Mouse (Mus musculus) brain, embryonic 14.5 days (tissue): ENCODE data around the gene Sft2d1. TPM values are rescaled to one million over a fixed set of nuclear protein-coding genes. Genes with fewer than 3 reads are reported as not detected.

Experiments used
- DNase-seq: peaks from one replicate; pipeline ENCODE4 v3.0.0-alpha.2; 2011; ENCODE audit warnings: low read depth
- CTCF ChIP-seq: fragments of 200-500 bp; IDR thresholded peaks from 2 replicates; pipeline ENCODE4 v1.5.1; 2012; ENCODE audit warnings: inconsistent platforms, mild to moderate bottlenecking, moderate library complexity, borderline replicate concordance; ENCODE audit not compliant: insufficient read depth, insufficient read length; ENCODE audit errors: extremely low read depth
- POLR2A ChIP-seq: fragments of 200-500 bp; IDR thresholded peaks from 2 replicates; pipeline ENCODE4 v1.6.1; 2012; ENCODE audit warnings: mild to moderate bottlenecking, inconsistent platforms, borderline replicate concordance; ENCODE audit not compliant: poor library complexity, insufficient read depth, insufficient read length, severe bottlenecking; ENCODE audit errors: extremely low read depth
- polyA plus RNA-seq: library from polyadenylated mRNA; depleted of rRNA; stranded (reverse); fragments of >200 nt; gene quantifications from 2 replicates; pipeline ENCODE4 v1.2.3, GENCODE M21; 2012

Sft2d1 gene
- polyA plus RNA-seq, 1 experiment: 156 TPM

DNA sequence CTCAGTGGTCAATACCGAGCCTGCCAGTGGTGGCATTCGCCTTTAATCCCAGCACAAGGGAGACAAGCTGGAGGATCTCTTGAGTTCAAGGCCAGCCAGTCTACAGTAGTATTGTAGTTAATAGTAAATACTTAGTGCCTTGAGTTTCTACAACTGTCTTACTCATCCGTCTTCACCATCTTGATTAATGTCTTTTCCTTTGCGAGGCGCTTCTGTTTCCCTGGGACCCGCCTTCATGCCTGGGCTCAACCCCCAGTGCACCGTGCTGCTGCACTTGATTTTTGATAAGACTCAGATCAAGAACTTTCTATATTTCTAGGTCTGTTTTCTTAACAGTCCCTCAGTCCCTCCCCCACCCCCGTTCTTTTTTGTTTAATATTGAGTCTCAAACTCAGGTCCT is 25.8 kb upstream of the Sft2d1 start:
- TF ChIP-seq CTCF: no peak
- no peak for TF ChIP-seq POLR2A
- no peak for DNase-seq

DNA sequence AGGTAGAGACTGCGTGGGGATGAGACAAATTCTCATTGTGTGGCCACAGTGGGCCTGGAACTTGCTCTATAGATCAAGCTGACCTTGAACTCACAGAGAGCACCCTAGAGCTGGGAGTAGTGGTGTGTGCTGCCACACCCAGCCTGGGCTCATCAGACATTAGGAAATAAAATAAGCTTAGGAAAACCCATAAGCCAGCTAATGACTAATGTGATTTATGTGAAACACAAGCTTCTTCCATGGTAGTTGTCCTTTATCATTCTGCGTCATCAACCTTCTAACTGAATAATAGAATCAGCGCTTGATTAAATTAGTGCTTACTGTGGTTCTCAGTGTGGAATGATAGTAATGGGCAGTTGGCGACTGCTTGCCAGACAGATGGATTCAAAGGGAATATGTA is 23.9 kb upstream of the Sft2d1 start:
- DNase-seq: no peak
- no peak for TF ChIP-seq CTCF
- TF ChIP-seq POLR2A: no peak

DNA sequence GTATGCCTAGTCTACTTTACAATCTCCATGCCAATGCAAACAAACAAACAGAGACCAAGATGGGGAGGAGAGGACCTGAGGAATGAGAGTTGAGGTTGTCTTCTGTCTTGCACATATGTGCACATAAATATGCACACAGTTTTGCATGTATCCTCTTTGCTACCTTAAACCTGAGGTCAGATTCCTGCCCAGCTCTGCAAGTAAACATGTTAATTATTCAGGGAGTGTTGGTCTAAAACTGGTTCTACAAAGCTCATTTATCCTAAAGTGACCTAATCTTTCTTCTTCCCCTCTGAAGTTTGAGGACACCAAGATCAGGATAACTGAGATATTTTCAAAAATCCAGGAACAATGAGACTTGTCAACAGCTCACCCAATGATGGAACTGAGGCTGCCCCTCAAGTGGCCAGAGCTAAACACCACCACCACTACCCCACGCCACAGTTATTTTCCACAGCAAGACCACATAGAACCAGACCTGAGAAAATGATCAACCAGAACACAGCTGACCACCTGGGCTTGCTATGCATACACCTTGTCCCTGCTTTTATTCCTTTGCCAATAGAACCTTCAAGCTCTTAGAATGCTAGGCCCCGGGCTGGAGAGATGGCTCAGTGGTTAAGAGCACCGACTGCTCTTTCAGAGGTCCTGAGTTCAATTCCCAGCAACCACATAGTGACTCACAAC is 20.8 kb upstream of the Sft2d1 start:
- TF ChIP-seq POLR2A (no peak), CTCF (no peak)

DNA sequence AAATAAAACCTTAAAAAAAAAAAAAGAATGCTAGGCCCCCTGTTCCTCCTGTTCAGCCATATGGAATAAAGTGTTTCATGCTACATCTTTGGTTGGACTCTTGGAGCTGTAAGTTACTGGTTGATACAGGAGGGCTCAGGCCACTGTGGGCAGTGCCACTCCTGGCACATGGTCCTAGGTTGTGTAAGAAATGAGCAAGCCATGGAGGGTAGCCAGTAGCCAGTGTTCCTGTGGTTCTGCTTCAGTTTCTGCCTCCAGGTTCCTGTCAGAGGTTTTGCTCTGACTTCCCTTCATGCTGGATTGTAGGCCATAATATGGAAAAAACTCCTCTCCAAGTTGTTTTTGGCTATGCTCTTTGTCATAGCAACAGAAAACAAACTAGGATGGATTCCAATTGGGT is 20.2 kb upstream of the Sft2d1 start:
- TF ChIP-seq CTCF (no peak), POLR2A (no peak)
- DNase-seq: no peak

More for the DNA sequence above, 20.8 kb upstream of the Sft2d1 start:
- DNase-seq: no peak

DNA sequence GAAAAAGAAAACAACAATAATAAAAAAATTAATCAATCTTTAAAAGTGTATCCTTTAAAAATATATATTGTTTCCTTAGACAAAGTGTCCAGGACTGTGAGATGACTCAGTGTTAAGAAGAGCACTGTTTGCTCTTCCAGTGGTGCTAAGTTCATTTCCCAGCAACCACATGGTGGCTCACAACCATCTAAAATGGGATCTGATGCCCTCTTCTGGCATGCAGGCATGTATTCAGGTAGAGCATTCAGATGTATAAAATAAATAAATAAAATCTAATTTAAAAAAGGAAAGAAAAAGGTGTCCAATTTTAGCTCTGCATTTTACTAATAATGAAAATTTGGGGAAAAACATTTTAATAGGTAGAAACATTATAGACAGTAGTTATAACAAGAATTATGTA is 15.1 kb upstream of the Sft2d1 start:
- DNase-seq: no peak
- TF ChIP-seq CTCF (peak; percentile 6; the same call in 1 of the 2 replicates), POLR2A (no peak)

DNA sequence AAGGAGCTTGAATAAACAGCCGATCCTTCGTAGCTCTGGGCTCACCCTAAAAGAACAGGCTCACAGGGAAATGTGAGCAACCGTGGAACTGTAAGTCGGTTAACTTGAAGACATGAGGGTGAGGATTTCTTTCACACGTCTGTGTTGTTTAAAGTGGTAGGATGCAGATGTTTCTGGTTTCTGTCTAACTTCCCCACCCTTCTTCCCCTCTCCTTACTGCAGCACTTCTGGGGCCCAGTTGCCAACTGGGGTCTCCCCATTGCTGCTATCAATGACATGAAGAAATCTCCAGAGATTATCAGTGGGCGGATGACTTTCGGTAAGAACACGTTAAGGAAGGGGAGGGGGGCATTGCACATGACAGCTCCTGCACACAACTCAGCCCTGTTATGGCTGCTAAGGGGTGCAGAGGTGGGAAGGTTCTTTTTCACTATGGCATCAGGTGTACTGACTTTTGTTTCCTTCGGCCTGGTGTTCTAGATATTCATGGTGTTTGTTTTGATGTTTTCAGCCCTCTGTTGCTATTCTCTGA is 14.5 kb upstream of the Sft2d1 start:
- TF ChIP-seq POLR2A (no peak), CTCF (no peak)
- no peak for DNase-seq

DNA sequence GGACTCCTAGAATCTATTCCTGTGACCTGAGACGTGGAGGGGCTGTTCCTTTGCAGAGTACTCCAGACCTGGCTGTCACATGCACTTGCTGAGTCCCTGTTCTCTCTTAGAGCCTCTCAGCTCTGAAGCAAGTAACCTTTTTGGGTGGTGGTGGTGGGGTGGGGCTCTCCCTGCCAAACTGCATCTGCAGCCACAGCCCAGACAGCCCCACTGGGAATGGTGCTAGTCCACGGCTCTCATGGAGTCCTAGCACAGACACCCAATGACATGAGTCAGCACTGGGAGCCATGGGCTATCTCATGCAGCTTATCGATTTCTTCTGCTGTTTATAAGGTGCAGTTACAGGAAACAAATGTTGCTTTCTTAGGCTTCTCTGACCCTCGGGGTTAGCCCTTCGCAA is 13.2 kb upstream of the Sft2d1 start:
- TF ChIP-seq POLR2A (no peak), CTCF (no peak)

DNA sequence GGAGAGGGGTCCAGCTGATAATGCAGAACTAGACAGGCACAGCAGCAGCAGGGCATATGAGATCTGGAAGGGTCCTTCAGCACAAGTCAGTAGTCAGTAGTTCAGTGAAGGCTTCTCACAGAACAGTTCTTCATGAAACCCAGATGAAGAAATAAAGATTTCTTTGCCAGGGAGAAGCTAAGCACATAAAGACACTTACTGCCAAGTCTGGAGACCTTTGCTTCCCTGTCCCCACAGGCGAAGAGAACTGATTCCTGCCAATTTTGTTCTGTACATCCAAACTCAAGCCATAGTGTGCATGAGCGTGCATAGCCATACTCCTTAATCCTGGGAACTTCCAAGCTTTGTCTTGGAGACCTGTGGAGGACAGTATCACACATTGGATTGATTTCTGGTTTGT is 12.6 kb upstream of the Sft2d1 start:
- TF ChIP-seq POLR2A (no peak), CTCF (no peak)
- DNase-seq: no peak

More for the DNA sequence above, 13.2 kb upstream of the Sft2d1 start:
- no peak for DNase-seq

DNA sequence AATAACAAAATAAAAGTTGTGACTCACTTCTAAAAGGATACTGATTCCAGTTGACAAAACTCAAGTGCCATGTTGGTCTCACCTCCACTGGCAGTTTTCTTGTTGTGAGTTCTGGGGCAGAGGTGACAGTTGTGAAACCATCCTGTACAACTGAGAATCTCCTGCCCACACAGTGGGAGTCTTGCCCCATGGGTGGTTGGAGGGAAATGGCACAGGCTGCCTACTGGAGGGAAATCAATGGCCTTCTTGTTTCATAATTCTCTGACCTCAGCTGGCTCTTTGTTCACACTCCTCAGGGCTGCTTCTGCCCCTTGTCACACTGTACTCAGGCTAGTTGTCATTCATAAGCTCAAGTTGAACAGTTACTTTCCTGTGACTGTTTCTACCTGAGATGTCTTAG is 11.4 kb upstream of the Sft2d1 start:
- TF ChIP-seq CTCF (no peak), POLR2A (no peak)

DNA sequence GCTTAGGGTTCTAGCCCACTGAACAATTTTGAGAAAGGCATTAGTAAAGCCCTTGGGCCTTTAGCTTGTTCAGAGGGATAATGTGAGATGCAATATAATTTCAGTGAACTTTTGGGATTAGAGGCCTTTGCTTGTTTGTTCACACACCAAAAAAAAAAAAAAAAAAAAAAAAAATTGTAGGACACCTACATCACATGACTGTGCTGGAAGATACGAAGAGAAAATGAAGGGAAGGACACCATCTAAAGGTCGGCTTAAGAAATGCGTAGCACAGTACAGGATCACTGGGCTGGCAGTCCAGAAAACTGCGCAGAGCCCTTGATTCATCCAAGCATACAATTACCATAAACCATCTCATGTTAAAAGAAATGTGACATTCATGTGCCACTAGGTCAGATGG is 9.4 kb upstream of the Sft2d1 start:
- no peak for DNase-seq
- TF ChIP-seq POLR2A (no peak), CTCF (no peak)

More for the DNA sequence above, 11.4 kb upstream of the Sft2d1 start:
- no peak for DNase-seq

DNA sequence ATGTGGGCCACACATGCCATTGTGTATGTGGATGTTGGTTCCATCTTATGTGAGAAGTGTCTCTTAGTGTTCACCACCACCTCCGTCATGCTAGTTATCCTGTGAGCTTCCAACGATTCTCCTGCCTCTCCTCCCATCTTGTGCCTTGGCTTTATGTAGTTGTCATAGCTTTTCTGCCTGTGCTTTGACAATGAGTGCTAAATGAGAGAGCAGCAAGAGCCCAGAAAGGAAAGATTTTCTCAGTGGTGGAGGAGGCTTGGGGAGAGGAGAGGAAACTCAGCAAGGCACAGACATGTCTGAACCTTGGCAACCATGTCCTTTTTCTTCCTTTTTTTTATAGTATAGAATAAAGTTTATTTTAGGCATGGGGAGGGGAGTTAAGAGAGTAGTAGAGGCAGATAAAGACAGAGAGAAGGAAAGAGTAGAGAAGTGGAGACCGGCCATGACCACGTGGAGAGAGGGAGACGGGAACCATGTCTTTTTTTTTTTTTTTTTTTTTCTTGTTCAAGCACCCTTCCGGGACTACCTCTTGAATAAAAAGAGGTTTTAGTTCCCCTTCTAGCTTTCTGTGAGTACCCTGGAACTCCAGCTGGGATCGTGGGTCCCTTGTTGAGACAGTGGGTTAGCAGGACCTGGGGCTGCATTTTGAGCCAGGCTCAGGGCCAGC is 8.0 kb upstream of the Sft2d1 start:
- TF ChIP-seq CTCF: no peak
- no peak for TF ChIP-seq POLR2A
- no peak for DNase-seq
